Mouse (Mus musculus) ES-Bruce4 (cell line): Measurements from ENCODE around the gene Ces3a. TPM values are rescaled to one million over a fixed set of nuclear protein-coding genes. Genes with fewer than 3 reads are reported as not detected.

Experiments
- H3K27ac ChIP-seq: 2 replicates; pipeline ENCODE4 v1.5.1; 2012; ENCODE audit warnings: low read length, inconsistent platforms; ENCODE audit not compliant: insufficient read depth
- H3K27me3 ChIP-seq: 2 replicates; pipeline ENCODE4 v1.6.1; 2012; ENCODE audit warnings: mild to moderate bottlenecking, low read length, inconsistent platforms; ENCODE audit not compliant: control insufficient read depth, poor library complexity, insufficient read depth, severe bottlenecking
- H3K36me3 ChIP-seq: 2 replicates; pipeline ENCODE4 v1.6.1; 2012; ENCODE audit warnings: inconsistent platforms, mild to moderate bottlenecking, low read length, moderate library complexity; ENCODE audit not compliant: control insufficient read depth, poor library complexity, insufficient read depth, severe bottlenecking
- H3K4me1 ChIP-seq: one replicate; pipeline ENCODE4 v1.8.1; 2011; ENCODE audit warnings: low read length; ENCODE audit not compliant: control insufficient read depth, insufficient read depth
- H3K4me3 ChIP-seq: 2 replicates; pipeline ENCODE4 v1.5.1; 2011; ENCODE audit warnings: low read depth, mild to moderate bottlenecking, low read length
- H3K9ac ChIP-seq: 2 replicates; pipeline ENCODE4 v1.6.1; 2012; ENCODE audit warnings: low read depth, mild to moderate bottlenecking, inconsistent platforms; ENCODE audit not compliant: poor library complexity, severe bottlenecking
- H3K9me3 ChIP-seq: replicated peaks from 2 replicates; pipeline ENCODE4 v1.6.1; 2012; ENCODE audit warnings: mild to moderate bottlenecking, low read length, inconsistent platforms; ENCODE audit not compliant: control insufficient read depth, poor library complexity, insufficient read depth, severe bottlenecking
- CTCF ChIP-seq: IDR thresholded peaks from one replicate; pipeline ENCODE4 v1.8.1; 2011; ENCODE audit warnings: low read depth, low read length
- EP300 ChIP-seq: IDR thresholded peaks from 2 replicates; pipeline ENCODE4 v1.6.1; 2011; ENCODE audit warnings: low read depth, low read length; ENCODE audit not compliant: insufficient read depth
- POLR2A ChIP-seq: IDR thresholded peaks from one replicate; pipeline ENCODE4 v1.8.1; 2011; ENCODE audit warnings: low read length; ENCODE audit not compliant: insufficient read depth
- polyA plus RNA-seq: library from polyadenylated mRNA; stranded (reverse); fragments of >200 nt; gene quantifications from 2 replicates; pipeline ENCODE4 v1.2.4, GENCODE M21; 2011; ENCODE audit warnings: low read depth; ENCODE audit not compliant: missing spikeins, insufficient read depth, insufficient read length

Gene Ces3a
- not detected in 2 replicates for polyA plus RNA-seq

DNA sequence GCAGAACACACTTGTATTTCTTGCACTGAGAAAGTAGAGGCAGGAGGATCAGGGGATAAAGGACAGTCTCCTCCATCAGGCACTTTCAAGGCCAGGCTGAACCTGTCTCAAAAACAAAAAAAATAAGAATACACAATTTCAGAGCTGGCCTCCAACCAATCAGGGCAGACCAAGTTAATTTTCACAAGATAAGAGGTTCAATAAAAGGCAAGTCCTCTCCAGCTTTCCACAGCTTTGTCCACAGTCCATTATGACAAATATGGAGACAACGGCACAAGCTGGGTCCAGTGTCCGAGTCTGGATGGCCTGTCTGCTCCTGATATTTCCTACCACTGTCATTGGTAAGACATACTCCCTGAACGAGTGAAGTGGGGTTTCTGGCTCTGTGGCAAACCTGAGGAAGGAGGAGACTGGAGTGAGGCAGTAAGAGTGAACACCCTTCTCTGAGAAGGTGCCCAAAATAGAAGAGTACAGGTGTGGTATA lies at the start of gene Ces3a:
Gene Ces3a (plus strand): TSS at position 231 of the 484 bp plus-strand sequence.
- H3K4me1 ChIP-seq: no peaks in the 10 kb centered on the region
- no peak for TF ChIP-seq POLR2A
- no peak for TF ChIP-seq CTCF
- TF ChIP-seq EP300: no peak
- H3K9ac ChIP-seq: no peak within 1 kb of the TSS
- no peaks in the 10 kb centered on the region; the same call in 1 of the 2 replicates for H3K27me3 ChIP-seq
- H3K27ac ChIP-seq: no peak within 1 kb of the TSS
- no peak within 1 kb of the TSS for H3K4me3 ChIP-seq
- no peaks in the 10 kb centered on the region for H3K36me3 ChIP-seq
- no peaks in the 10 kb centered on the region for H3K9me3 ChIP-seq

- no peak overlapping the region for H3K4me3 ChIP-seq
- H3K9me3 ChIP-seq: peaks cover 12% of the 10 kb centered on the region
- no peaks in the 10 kb centered on the region for H3K36me3 ChIP-seq
- H3K4me1 ChIP-seq: no peaks in the 10 kb centered on the region
- no peak for TF ChIP-seq CTCF
- no peak for TF ChIP-seq POLR2A
- TF ChIP-seq EP300: no peak
- H3K27ac ChIP-seq: no peak overlapping the region
- no peaks in the 10 kb centered on the region for H3K27me3 ChIP-seq
- no peak overlapping the region for H3K9ac ChIP-seq
Measured at GRCm38 (mm10) chr8:104999183-104999582, 49.2 kb upstream of the Ces3a start.

DNA sequence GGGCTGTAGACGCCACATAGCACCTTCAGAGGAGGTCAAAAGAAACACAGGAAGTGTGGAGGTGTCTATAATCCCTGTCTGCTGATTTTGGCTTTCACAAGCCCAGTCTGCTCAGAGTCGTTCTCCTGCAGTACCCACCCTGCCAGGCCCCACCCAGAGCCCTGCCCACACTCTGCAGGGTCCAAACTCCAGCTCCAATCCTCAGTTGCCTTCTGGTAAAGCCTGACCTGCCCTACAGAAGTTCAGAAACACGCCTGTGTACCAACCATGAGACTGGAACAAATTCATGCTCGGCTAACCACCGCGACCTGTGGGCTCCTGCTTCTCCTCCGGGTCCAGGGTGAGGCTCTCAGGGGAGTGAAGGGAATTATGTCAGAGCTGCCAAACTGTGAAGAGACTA lies 47.8 kb upstream of the Ces3a start, which contains the start of gene Ces2h:
Gene Ces2h (plus strand): TSS at position 268 of the 400 bp plus-strand sequence.
- Histone ChIP-seq H3K9ac (no peak within 1 kb of the TSS), H3K4me3 (no peak within 1 kb of the TSS), H3K9me3 (peaks cover 12% of the 10 kb centered on the region), H3K4me1 (no peaks in the 10 kb centered on the region), H3K27ac (no peak within 1 kb of the TSS), H3K27me3 (no peaks in the 10 kb centered on the region), H3K36me3 (no peaks in the 10 kb centered on the region)
- TF ChIP-seq CTCF (no peak), POLR2A (no peak), EP300 (no peak)

DNA sequence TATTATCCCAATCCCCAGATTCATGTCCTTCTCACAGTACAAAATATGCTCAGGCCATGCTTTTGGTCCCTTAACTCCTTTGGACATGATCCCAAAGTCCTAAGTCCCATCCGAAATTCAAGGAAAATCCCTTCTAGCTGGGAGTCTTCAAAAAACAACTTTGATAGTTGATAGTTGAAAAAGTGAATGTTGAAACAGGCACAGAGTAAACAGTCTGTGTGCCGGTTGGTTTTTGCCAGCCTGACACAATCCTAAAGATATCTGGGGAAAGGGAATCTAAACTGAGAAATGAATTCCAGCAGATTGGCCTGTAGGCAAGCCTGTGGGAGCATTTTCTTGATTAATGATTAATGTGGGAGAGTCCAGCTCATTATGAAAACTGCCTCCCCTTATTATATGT lies 38.4 kb upstream of the Ces3a start:
- Histone ChIP-seq H3K9ac (no peak overlapping the region), H3K27me3 (no peaks in the 10 kb centered on the region), H3K4me3 (no peak overlapping the region), H3K36me3 (no peaks in the 10 kb centered on the region), H3K9me3 (peaks cover 27% of the 10 kb centered on the region), H3K27ac (no peak overlapping the region), H3K4me1 (no peaks in the 10 kb centered on the region)
- TF ChIP-seq CTCF (no peak), POLR2A (no peak), EP300 (no peak)

DNA sequence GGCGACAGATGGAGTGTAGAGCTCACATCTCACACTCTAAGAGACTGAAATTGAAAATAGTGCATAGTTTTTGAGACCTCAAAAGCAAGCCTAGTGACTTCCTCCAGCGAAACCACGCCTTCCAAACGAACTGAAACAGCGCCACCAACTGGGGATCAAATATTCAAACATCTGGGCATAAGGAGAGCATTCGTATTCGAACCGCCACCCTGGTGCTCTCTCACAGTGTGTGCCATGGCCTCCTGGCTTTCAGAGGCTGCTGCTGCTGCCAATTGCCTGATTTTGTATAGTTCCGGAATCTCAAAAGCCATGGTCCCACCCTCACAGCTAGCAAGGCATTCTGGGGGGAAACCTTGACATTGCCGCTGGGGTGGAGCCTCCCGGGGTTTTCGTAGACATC lies 37.3 kb upstream of the Ces3a start:
- peaks cover 27% of the 10 kb centered on the region for H3K9me3 ChIP-seq
- H3K27me3 ChIP-seq: no peaks in the 10 kb centered on the region
- H3K9ac ChIP-seq: no peak overlapping the region
- TF ChIP-seq POLR2A (no peak), CTCF (no peak), EP300 (no peak)
- H3K36me3 ChIP-seq: no peaks in the 10 kb centered on the region
- no peaks in the 10 kb centered on the region for H3K4me1 ChIP-seq
- H3K27ac ChIP-seq: no peak overlapping the region
- H3K4me3 ChIP-seq: no peak overlapping the region

GRCm38 (mm10) chr8:105014391-105014790 lies 34.0 kb upstream of the Ces3a start:
- H3K27ac ChIP-seq: no peak overlapping the region
- no peak overlapping the region for H3K9ac ChIP-seq
- TF ChIP-seq EP300 (no peak), POLR2A (no peak), CTCF (no peak)
- no peaks in the 10 kb centered on the region for H3K4me1 ChIP-seq
- H3K9me3 ChIP-seq: peaks cover 15% of the 10 kb centered on the region
- no peaks in the 10 kb centered on the region for H3K36me3 ChIP-seq
- H3K27me3 ChIP-seq: no peaks in the 10 kb centered on the region
- no peak overlapping the region for H3K4me3 ChIP-seq
